Mouse (Mus musculus) ES-E14 (cell line): Measurements from ENCODE around the gene AU022252.

ENCODE experiments used
- CHD2 ChIP-seq: IDR thresholded peaks from 2 replicates; pipeline ENCODE4 v1.6.1; 2014; ENCODE audit warnings: mild to moderate bottlenecking, low read depth, low read length, inconsistent platforms
- HCFC1 ChIP-seq: IDR thresholded peaks from 2 replicates; pipeline ENCODE4 v1.6.1; 2012; ENCODE audit warnings: low read length, inconsistent platforms, borderline replicate concordance; ENCODE audit not compliant: insufficient read depth
- MAFK ChIP-seq: IDR thresholded peaks from 2 replicates; pipeline ENCODE4 v1.6.1; 2014; ENCODE audit warnings: mild to moderate bottlenecking, low read depth, low read length, inconsistent platforms; ENCODE audit not compliant: insufficient read depth
- ZC3H11A ChIP-seq: IDR thresholded peaks from 2 replicates; pipeline ENCODE4 v1.6.1; 2012; ENCODE audit warnings: low read depth, mild to moderate bottlenecking, inconsistent platforms, low read length, borderline replicate concordance
- ZNF384 ChIP-seq: IDR thresholded peaks from 2 replicates; pipeline ENCODE4 v1.6.1; 2012; ENCODE audit warnings: low read depth, low read length, inconsistent platforms

- no peak for TF ChIP-seq MAFK
- no peak for TF ChIP-seq CHD2
- no peak for TF ChIP-seq ZNF384
- no peak for TF ChIP-seq HCFC1
- no peak for TF ChIP-seq ZC3H11A
Observed at GRCm38 (mm10) chr4:119189864-119190263, 42.6 kb downstream of the AU022252 start, which contains the start of gene Ermap.
